Mouse (Mus musculus): ENCODE results near the gene Ddb2.
A peak's percentile ranks its signal among the peaks of the same experiment; 100 is the strongest.

GRCm38 (mm10) chr2:91194624-91195332 is 42.0 kb downstream of the Ddb2 start:
- TF ChIP-seq CTCF (IDR thresholded peaks at IDR 0.05; ENCODE audit: borderline replicate concordance, insufficient read depth, low read length) (peak; percentile 59), POLR2A (IDR thresholded peaks at IDR 0.05; ENCODE audit: low read depth, low read length) (peak; percentile 28; the same call in 1 of the 2 replicates)

All from embryonic fibroblast, embryonic 13.5 days (primary cell).